ENCODE assay signal across 8 mouse cellular contexts in the genomic region with DNA sequence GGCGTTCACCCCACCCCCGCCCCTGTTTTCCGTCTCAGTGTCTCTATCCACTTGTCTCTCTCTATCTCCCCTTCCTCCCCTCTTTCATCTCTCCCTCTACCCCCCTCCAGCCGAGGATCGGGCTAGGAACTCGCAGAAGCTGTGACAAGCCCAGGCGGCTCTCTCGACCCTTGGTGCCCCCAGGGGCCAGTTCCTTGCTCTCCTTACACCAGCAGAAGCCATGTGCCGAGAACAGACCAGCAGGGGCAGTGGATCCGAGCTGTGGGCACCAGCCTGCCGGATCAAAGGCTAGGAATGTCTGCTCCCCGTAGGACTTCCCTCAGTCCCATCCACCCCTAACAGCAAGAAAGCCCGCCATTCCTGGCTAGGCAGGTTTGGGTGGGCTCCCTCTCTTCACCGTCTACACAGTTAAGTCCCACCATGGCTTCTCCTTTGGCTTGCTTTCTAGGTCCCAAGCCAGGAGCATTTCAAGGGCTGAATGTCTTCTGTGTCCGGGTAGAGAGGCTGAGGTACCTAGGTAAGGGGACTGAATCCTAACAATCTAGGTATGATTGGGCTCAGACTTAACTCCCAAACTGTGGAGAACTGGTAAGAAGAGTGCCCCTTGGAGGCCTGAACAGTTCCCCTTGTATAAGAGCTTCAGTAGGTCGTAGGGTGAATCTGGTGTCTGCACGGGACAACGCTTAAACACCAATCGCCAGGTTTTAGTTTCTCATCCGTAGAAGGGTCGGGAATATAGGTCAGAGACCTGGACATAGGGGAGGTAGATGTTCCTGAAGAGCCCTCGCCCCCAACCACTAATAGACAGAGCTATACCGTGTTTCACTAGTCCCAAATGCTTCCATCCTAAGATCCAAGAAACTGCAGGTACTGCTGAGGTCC. TPM values are rescaled to one million over a fixed set of nuclear protein-coding genes. Genes with fewer than 3 reads are reported as not detected.
DNase-seq lines count a peak whose midpoint lies in the region; ATAC-seq and TF ChIP-seq lines count a peak whose summit lies in the region.
"Had no signal": no experiment of that assay in that cellular context is flagged by ENCODE, and none has a peak within 500 bp of the region (broad histone marks: within the 10 kb centered on the region; RNA-seq: fewer than 3 reads in every experiment).

No protein-coding gene starts in this region.

- no peak overlapping the region for H3K4me2 ChIP-seq in lung, postnatal 0 days (replicated peaks; ENCODE audit: low read depth, low read length)
- H3K4me2 ChIP-seq in forebrain, embryonic 15.5 days (replicated peaks), result peak overlapping the region; percentile 53
- peak overlapping the region; percentile 38 for H3K4me2 ChIP-seq in liver, embryonic 13.5 days

- WGBS in lung, postnatal 0 days, result under 1% methylated on average over 23 of the region's 23 CpGs
- WGBS in forebrain, embryonic 15.5 days, result 1% methylated on average over 23 of the region's 23 CpGs
- WGBS in liver, embryonic 13.5 days (ENCODE audit: insufficient replicate concordance), result 2% methylated on average over 23 of the region's 23 CpGs

- DNase-seq in lung, postnatal 0 days (ENCODE audit: low spot score), result no peak
- DNase-seq in lung, postnatal 36 days, result no peak
- DNase-seq in liver, embryonic 13.5 days, result no peak
- DNase-seq in right cerebral cortex, postnatal 36 days (ENCODE audit: low spot score in 2 of 2), result no peak
- DNase-seq in spleen, postnatal 14 days (ENCODE audit: low spot score in 2 of 2), result no peak
- DNase-seq in cerebellum, adult 9-10 months, result no peak

- peaks cover 63% of the 10 kb centered on the region for H3K27me3 ChIP-seq in lung, postnatal 0 days (replicated peaks; ENCODE audit: insufficient read depth, low read length)
- peaks cover 87% of the 10 kb centered on the region for H3K27me3 ChIP-seq in forebrain, embryonic 15.5 days
- H3K27me3 ChIP-seq in liver, embryonic 13.5 days, result peaks cover 96% of the 10 kb centered on the region

- H3K9me3 ChIP-seq in lung, postnatal 0 days (ENCODE audit: low read length), result no peaks in the 10 kb centered on the region
- H3K9me3 ChIP-seq in forebrain, embryonic 15.5 days, result no peaks in the 10 kb centered on the region
- H3K9me3 ChIP-seq in liver, embryonic 13.5 days (replicated peaks), result no peaks in the 10 kb centered on the region
- H3K9me3 ChIP-seq: liver, embryonic 15.5 days had no signal

- no peak for ATAC-seq in lung, postnatal 0 days
- ATAC-seq in forebrain, embryonic 15.5 days (replicated peaks), result no peak
- ATAC-seq in liver, embryonic 13.5 days (ENCODE audit: low read depth), result no peak

- no peak for TF ChIP-seq EP300 in lung, postnatal 0 days (IDR thresholded peaks at IDR 0.05)

- H3K4me3 ChIP-seq in lung, postnatal 0 days (ENCODE audit: low read depth, low read length), result peak overlapping the region; percentile 15; the same call in 1 of the 2 replicates
- peak overlapping the region; percentile 40 for H3K4me3 ChIP-seq in forebrain, embryonic 15.5 days
- peak overlapping the region; percentile 31 for H3K4me3 ChIP-seq in liver, embryonic 13.5 days (replicated peaks)

- no peak overlapping the region for H3K27ac ChIP-seq in lung, postnatal 0 days (ENCODE audit: low read length)
- H3K27ac ChIP-seq in forebrain, embryonic 15.5 days (replicated peaks), result no peak overlapping the region
- no peak overlapping the region for H3K27ac ChIP-seq in liver, embryonic 13.5 days
- H3K27ac ChIP-seq: liver, embryonic 15.5 days had no signal

- TF ChIP-seq CTCF in lung, postnatal 0 days (IDR thresholded peaks at IDR 0.05), result no peak

- H3K4me1 ChIP-seq in lung, postnatal 0 days (ENCODE audit: insufficient read depth, low read depth, low read length), result no peaks in the 10 kb centered on the region
- peaks cover 21% of the 10 kb centered on the region for H3K4me1 ChIP-seq in forebrain, embryonic 15.5 days
- H3K4me1 ChIP-seq in liver, embryonic 13.5 days (replicated peaks), result peaks cover 12% of the 10 kb centered on the region
- H3K4me1 ChIP-seq: liver, embryonic 15.5 days had no signal

- H3K36me3 ChIP-seq in lung, postnatal 0 days (ENCODE audit: insufficient read depth, low read length), result no peaks in the 10 kb centered on the region
- no peaks in the 10 kb centered on the region for H3K36me3 ChIP-seq in forebrain, embryonic 15.5 days
- no peaks in the 10 kb centered on the region for H3K36me3 ChIP-seq in liver, embryonic 13.5 days
- H3K36me3 ChIP-seq: liver, embryonic 15.5 days had no signal

- no peak overlapping the region for H3K9ac ChIP-seq in lung, postnatal 0 days (replicated peaks; ENCODE audit: low read depth)
- no peak overlapping the region for H3K9ac ChIP-seq in forebrain, embryonic 15.5 days (replicated peaks)
- no peak overlapping the region for H3K9ac ChIP-seq in liver, embryonic 13.5 days
- H3K9ac ChIP-seq: liver, embryonic 15.5 days had no signal

RNA-seq across cellular contexts. Expression of a gene that starts 1.2 kb away (rescaled TPM):
- 0.08 and 0.49 TPM in 2 replicates for polyA plus RNA-seq in lung, postnatal 0 days (2015; fragmentation: Nextera tagmentation; extraction: Ambion mirVana)
- polyA plus RNA-seq in forebrain, embryonic 15.5 days (2015; fragmentation: Nextera tagmentation; extraction: Ambion mirVana), result 4.2 and 5.3 TPM in 2 replicates
- polyA plus RNA-seq in liver, embryonic 13.5 days (2015; fragmentation: Nextera tagmentation; extraction: Ambion mirVana), result 0.05 and 0.10 TPM in 2 replicates
- polyA plus RNA-seq: liver, embryonic 15.5 days had no signal

RNA-seq across cellular contexts. Expression of a gene that starts 23.1 kb away (rescaled TPM):
- 0.08 and 0.11 TPM in 2 replicates for polyA plus RNA-seq in lung, postnatal 0 days (2015; fragmentation: Nextera tagmentation; extraction: Ambion mirVana)
- polyA plus RNA-seq in forebrain, embryonic 15.5 days (2015; fragmentation: Nextera tagmentation; extraction: Ambion mirVana), result 0.10 and 0.29 TPM in 2 replicates
- polyA plus RNA-seq in liver, embryonic 13.5 days (2015; fragmentation: Nextera tagmentation; extraction: Ambion mirVana), result 0.02 TPM in 1 of 2 replicates, not detected in the other
